Mouse (Mus musculus) layer of hippocampus, adult 8-10 months (tissue): ENCODE data around the gene Npcd. TPM values are rescaled to one million over a fixed set of nuclear protein-coding genes. Genes with fewer than 3 reads are reported as not detected.
"Not testable (repeated sequence)": the region's sequence is repeated elsewhere in the genome, so short reads cannot be mapped to it uniquely, and the experiment has no call there.

Source experiments
- DNase-seq, 2 experiments: peaks; one replicate each; pipeline ENCODE4 v3.0.0; 2022; ENCODE audit warnings: low spot score in 2 of 2
- total RNA-seq, 4 experiments: library from RNA; stranded (reverse); gene quantifications; 2 replicates each; pipeline ENCODE4 v1.2.4; 2022

The Npcd gene
- total RNA-seq, 4 experiments from 2014 or later: 2.8 to 19.9 (median 12.1) TPM

DNA sequence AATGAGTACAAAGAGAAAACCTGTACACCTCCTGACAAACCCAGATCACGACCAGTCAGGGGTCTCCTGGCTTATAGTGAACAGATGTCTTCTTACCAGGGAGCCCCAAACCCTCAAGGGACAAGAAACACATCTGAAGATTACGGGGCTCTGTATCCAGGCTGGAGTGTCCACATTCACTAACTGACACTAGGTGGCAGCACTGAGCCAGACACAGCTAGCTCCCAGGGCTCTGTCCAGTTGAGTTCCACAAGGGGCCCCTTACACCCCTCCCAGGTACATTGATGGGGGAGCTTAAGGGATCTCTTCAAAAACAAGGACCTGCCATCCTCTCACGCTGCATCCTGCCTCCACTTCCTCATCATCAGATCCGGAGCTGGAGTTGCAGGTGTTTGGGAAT is 3.6 kb downstream of the Npcd start:
- peak; percentile 77 to 85 for DNase-seq

DNA sequence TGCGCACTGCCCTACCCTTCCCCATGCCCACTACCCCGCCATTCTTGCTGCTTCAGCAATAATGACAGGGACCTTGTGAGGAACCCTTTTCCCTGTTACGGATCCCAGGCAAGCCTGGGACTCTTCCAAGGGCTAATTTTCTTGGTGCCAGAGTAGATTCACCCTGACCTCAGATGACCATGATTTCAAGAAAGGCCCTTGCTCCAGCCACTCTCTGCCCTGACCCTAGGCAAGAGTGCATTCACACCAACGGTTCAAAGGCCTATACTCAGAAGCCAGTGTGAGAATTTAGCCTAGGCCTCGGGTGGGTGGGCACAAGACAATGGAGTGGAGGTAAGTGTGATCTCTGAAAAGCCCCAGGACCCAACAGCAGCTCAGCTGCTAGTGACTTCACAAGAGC is 4.6 kb downstream of the Npcd start:
- no peak for DNase-seq

DNA sequence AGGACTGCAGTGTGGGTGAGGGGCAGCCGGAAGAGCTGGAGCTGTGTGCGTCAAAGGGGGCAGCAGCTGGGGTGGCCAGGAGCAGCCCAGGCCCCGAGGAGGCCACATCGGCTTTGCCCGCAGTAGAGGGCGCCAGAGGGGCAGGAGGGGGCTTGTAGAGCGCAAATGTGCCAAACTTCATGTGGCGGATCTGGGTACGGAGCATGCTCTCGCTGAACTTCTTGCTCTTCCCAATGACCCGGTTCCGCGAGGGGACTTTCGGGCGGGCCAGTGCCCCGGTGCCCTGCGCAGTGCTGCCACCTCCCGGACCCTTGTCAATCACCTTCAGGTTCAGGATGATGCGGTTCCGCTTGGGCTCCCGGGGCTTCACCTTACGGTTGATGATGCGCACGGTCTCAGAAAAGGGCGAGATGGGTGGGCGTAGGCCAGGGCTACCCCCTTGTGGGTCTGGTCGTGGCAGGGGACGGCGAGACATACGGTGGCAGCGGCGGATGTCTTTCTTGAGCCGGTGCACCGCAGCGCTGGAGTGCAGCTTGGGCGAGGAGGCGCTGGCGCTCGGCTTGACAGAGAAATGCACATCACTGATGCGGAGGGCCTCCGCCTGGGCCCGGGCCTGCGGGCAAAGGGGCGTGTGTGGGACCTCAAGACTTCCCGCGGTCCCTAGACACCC is 5.5 kb downstream of the Npcd start:
- peak in 1 of 2 experiments; percentile 45 for DNase-seq

DNA sequence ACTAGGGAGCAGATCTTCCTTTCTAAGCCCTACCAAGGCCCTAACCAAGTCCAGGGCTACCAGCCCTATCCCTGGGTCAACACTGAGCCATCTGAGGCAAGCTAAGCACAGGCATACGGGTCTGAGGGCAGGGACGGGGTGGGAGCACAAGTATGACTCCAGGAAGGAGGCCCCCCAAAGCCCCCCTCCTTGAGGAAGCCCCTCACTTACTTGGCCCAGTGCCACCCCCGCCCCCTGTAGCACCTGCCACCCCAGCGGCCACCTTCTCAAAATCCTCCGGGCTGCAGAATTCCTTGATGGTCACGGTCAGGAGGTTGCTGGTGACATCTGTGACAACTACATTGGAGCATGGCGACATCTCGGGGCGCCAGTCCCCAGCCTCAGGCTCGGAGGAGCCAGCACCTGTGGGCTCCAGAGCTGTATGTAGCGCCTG is 6.2 kb downstream of the Npcd start:
- DNase-seq: no peak

DNA sequence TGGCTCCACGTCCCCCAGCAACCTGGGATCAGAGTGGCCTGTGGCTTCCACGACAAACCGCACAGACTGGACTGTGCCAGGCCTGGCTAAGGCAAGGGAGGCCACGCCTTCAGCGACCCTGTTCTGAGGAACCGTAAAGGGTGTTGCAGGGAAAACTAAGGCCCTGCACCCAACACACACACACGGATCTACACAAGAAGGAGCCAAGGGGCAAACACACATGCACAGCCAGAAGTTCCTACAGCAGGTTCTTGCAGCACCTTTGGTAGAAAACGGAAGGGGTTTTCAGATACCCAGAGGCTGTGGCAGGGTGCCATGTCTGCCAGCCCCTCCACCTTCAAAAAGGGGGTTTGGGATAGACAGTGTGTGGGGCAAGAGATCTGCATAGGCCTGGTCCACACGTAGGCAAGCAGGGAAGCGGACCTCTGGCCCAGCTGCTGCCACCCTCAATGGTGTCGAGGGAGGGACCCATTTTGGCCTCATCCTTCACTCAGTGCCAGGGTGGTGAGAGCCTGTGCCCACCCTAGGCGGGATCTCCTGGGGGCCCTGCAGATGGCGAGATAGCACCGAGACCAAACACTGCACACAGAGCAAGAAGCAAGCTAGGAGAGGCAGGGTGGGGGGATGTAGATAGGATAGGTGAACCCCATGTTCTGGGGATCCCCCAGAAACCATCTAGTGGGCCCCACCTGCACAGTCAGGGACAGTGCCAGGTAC is 6.8 kb downstream of the Npcd start:
- no peak for DNase-seq

DNA sequence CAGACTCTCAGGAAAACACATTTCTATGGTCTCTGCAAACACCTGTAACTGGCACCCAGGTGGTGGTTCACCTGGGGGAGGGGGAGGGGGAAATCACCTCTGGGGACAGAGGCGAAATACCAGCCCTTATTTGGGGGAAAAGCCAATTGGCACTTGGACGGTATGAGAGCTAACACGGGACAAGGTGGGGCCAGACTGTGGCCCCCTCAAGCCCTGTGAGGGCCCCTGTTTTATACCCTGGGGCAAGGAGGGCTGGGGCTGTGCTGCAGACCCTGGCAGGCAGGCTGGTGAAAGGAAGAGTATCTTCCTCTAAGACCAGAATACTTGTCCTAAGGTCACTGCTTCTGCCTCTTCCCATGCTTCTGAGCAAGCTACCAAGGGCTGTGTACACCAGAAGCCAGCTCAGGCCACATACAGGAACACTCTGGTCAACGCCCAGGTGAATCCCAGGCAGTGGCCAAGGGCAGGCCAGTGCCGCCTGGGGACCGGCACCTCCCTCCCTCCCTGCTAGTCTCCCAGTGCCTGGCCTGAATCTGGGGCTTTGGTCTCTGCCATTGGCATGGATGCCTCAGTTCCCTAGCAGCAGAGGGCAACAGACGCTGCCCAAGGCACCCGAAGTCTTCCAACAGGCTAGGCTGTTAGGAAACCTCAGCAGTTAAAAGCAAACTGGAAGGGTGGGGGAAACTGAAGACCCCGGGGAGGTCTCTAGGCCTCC is 7.7 kb downstream of the Npcd start:
- DNase-seq: no peak

DNA sequence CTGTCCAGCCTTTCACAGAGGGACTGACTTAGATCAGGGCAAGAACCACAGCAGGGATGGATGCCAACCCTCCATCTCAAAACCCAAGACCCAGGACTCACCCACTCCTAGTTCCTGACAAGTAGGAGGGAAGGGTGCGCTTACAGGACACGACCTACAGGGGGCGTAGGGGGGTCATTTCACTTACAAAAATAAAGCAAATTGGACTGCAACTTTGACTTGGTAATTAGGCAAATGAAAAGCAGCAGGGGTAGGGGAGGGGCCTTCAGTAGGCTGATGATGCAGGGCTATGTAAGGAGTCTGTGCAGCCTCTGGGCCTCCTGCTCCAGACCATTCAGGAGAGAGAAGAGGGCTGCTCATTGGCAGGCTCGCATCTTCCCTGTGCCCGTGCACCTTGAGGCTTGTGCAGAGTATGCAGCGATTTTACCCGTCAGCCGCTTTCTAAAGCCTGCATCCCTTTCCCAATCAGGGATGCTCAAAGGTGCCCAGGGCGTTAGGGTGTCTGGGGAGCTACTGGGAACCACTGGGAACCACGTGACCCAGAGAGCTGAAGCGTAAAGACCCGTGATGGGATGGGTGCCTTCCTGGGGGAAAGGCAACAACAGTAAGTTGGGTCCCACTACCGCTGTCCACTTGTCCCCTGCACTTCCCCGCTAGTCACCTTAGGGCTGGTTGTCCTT is 8.8 kb downstream of the Npcd start:
- DNase-seq: no peak

DNA sequence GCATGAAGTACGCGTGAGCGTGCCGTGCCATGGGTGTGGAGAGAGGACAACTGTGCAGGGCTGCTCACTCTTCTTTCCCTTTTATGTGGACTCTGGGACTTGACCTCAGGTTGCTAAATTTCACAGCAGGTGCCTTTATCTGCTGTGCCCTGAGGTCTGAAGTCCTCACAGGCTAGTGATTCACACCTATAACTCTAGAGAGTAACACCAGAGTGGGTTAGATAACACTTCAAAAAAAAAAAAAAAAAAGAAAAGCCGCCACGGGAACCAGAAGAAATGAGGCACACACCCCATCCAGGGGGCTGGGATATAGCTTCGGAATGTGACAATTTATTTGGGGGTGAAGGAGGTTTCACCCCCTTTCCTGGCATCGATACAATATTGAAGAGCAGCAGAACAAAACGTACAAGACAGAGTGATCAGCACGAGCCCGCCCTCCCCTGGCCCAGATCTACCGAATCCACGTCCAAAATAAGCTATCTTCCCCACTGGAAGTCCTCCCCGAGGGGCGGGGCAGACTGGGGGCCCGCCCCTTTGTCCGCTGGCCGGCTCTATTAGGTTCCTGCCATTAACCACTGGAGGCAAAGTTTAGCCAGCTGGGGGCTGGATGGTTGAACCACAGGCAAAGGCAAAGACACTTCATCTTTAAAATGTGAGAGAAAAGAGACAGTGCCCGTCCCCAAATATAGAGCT is 10.3 kb downstream of the Npcd start:
- peak; percentile 39 to 49 for DNase-seq

DNA sequence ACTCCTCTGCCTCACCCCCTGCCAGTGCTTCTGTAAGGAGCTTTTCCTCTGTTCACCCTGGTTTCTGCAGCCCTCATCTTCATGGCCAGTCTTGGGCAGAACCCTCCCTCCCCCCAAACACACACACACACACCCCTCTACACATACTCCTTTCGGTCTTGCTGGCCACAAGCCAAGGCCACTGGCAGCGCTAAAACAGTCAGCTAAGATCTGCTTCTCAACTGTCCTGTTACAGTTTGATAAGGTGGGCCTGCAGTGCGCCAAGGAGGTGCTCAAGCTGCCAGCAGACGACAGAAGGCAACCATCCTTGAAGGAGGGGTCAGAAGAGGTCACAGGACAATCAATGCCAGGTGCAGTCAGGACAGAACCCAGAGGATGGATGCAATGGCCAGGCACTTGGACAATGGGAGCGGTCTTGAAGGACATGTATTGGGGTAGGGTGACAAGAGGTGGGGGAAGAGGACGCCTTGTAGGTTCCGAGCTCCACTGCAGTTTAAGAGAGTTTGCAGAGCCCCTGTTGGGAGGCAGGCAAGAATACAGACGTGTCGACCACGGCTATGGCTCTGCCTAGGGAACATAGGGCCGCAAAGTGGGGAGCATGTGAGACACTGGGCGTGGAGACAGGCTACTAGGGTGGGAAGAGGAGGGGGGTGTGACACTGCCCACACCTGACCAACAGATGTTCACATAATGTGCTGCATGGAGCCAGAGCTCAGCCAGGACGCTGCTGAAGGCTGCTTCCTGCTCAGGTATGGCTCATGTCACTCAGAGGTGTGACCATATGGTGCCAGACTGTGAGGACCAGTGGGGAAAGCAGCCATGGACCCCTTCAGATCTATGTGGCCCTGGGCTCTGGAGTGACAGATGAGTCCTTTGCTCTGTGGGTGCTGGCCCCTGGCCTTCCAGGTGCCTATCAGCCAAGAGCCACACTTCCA is 11.5 kb downstream of the Npcd start:
- DNase-seq: no peak

DNA sequence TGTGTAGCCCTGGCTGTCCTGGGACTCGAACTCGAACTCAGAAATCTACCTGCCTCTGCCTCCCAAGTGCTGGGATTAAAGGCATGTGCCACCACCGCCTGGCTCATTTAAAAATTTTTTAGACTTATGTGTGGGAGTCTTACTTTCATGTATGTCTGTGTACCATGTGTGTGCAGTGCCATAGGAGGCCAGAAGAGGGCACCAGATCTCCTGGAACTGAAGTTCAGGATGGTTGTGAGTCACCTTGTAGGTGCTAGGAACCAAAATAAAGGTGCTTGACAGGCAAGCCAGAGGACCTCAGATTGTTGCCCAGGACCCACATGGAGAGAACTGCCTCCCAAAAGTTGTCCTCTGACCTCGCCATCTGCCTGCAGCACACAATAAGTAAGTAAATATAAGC is 15.7 kb downstream of the Npcd start:
- DNase-seq: no peak

DNA sequence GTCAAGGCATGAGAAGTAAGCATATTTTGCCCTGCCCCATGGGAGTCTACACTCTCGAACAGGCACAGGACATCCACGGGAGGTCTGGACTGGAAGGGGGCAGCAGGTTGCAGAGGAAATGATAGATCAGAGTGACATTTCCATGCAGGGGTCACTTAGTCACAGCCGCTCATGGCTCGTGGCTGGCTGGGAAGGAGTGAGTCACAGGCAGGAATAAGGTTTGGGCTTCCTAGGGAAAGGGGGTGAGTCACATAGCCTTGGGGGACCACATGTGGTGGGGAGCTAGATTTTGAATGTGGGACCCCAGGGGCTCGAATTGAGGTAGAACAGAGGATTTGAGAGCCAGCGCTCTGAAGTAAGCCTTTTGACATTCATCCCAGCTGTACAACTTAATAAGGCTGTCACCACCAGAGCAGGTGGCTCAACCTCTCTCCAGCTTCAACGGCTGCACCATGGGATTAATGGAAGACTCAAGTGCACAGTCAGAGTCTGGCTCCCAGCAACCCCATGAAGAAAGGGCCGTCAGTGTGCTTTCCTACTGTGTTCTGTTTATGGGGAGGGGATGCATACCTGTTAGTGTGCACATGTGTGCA is 20.3 kb downstream of the Npcd start:
- DNase-seq: no peak

DNA sequence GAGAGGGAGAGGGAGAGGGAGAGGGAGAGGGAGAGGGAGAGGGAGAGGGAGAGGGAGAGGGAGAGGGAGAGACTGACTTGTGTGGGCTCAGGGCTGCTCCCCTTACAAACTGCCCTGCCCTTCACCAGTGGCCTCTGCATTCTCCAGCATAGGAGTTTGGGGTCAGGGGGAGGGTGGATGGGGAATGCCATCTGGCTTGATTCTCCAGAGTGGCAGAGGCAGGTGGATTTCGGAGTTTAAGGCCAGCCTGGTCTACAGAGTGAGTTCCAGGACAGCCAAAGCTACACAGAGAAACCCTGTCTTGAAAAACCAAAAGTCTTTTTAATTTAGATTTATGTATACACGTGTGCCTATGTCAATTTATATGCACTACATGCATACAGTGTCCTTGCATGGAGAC is 21.2 kb downstream of the Npcd start:
- DNase-seq: not testable (repeated sequence)

DNA sequence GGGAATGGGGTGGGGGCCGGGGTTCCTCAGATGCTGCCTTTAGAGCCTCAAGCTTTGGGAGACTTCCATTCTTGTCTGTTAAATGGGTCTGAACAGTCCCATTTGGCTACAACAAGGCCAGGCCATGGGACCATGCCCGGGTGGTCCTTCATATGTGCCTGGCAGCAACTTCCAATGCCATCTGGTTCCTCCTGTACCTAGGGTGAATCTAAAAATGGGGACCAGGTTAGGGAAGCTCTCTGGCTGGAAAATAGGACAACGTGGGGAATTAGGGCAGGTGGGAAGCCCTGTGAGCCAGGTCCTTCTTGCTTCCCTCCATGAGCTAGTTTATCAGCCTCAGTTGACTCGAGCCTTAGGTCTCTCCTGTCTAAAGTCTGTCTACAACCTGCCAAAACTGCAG is 23.0 kb downstream of the Npcd start:
- no peak for DNase-seq

DNA sequence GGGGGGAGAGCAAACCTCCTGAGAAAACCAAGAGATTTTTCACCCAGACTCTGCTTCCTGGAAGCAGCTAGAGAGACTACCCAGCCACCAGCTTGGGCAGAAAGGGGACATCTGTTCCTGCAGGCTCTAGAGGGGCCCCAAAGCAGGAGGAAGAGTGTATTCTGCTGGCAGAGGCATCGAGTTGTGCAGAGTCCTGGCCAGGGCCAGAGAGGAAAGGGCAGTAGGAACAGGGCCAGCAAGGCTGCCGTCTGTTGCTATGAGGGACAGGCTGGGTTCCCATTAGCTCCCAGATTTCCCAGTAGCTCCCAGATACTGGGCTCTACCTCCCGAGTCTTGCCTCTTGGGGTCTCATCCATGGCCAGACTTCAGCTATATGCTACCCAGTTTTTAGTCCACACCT is 24.0 kb downstream of the Npcd start:
- DNase-seq: no peak

DNA sequence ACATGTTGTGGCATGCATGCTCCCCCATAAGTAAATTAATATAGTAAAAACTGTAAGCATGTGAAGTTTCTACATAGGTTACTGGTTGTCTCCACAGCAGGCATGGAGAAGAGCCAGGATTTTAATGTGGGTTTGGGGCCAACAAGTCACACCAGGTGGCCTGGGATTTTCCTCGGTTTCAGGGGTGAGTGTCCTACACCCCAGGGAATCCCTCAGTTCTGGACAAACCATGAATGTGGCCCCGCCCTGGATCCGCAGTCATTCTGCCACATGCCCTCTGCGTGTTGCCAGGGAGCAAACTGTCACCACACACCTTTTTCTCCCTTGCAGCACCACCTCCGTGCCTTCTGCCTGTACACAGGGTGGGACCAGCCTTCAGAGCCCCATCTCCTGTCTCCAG is 25.4 kb downstream of the Npcd start:
- no peak for DNase-seq

DNA sequence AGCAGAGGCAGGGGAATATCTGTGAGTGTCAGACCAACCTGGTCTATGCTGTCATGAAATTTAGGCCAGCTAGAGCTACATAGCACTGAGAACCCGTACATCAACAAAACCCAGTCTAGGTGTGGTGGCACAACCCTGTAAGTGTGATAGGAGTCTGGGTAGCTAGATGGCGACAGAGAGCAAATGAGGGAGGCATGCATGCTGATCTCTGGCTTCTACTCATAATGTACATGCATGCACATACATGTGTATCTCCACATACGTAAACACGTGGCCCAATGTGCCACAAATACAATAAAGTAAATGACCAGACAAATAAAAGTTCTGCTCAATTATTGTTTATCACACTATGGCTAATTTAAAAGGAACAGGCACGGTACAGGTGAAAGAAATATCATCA is 25.9 kb downstream of the Npcd start:
- no peak for DNase-seq

DNA sequence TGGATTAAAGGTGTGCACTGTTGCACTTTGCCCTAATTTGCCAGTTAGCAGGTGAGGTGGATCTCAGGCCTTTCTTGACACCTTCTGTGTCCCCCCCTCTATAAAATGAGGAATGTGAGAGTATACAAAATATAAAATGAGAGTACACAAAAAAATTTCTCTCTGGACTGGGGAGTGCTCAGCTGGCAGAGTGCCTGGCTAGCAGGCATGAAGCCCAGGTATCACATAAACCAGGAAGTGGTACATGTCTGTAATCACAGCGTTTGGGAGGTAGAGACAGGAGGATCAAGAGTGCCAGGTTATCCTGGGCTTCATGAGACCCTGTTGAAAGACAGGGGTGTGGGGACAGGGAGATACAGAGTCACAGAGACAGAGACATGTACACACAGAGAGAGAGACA is 27.0 kb downstream of the Npcd start:
- no peak for DNase-seq

DNA sequence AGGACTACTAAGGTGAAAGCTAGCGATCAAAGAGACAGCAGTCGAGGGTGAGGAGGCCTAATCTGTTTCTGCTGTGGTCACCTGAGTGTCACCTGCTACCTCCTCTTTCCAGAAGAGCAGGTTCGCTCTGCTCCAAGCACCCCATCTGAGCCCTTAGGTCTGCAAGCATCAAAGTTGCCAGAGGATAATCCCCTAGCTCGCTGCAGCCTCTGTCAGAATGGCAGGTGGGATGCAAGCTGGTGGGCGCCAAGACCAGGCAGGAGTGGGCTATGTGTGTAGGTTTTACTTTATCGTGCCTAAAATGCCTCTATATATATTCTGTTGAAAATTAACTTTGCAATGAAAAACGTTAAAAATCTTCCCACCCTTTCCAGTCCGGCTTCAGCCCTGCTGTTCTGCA is 28.8 kb downstream of the Npcd start:
- no peak for DNase-seq

DNA sequence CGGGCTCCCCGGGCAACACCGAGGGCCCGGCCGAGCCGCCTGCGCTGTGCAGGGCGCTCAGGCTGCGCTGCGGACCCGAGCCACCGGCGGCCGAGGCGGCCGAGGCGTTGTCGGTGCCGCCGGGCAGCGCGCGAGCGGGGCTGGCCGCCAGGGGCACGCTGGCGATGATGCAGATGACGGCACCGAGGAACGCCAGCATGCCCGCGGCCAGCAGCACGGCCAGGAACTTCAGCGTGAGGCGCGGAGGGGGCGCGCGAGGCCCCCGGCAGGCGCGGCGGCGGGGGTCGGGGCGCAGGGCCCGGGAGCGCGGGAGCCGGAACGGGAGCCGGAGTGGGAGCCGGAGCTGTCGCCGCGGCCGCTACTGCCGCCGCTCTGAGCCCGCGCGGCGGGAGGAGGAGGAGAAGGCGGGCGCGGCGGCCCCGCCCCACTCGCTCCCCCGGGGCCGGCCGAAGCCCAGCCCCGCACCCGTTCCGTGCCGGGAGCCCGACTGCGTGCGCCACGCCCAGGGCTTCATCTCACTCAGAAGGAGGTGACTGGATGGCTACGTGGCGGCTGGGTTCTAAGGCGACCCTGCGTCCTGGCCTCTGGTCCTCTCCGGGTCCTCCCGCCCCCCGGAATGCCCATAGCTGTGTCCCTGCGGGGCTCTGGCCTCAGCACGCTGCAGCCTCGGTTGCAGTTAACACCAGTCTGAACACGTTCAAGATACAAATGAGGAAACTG is 29.5 kb downstream of the Npcd start, which contains the start of gene Nptxr:
Gene Nptxr, minus strand, starts transcription at position 415 of the 720 bp plus-strand sequence.
- peak in 1 of 2 experiments; percentile 69 for DNase-seq
